In genomic region chrX:137806231-137807114, GRCm38 (mm10) we compare ENCODE assay signal across 14 mouse cellular contexts.
DNase-seq lines count a peak whose midpoint lies in the region; ATAC-seq and TF ChIP-seq lines count a peak whose summit lies in the region.
"Had no signal": no experiment of that assay in that cellular context is flagged by ENCODE, and none has a peak within 500 bp of the region (broad histone marks: within the 10 kb centered on the region; RNA-seq: fewer than 3 reads in every experiment).

No protein-coding gene starts in this region.

- 50% methylated on average over 4 of the region's 4 CpGs for WGBS in neural tube, embryonic 11.5 days
- 36% methylated on average over 4 of the region's 4 CpGs for WGBS in forebrain, postnatal 0 days
- WGBS in midbrain, embryonic 11.5 days: 62% methylated on average over 4 of the region's 4 CpGs
- WGBS in kidney, adult 2 months: 44% methylated on average over 4 of the region's 4 CpGs

- H3K9ac ChIP-seq in neural tube, embryonic 11.5 days (ENCODE audit: low read length): no peak overlapping the region
- no peak overlapping the region for H3K9ac ChIP-seq in forebrain, postnatal 0 days
- no peak overlapping the region for H3K9ac ChIP-seq in midbrain, embryonic 11.5 days (ENCODE audit: low read length)
- H3K9ac ChIP-seq: limb, embryonic 15.5 days had no signal

- no peak overlapping the region for H3K4me3 ChIP-seq in neural tube, embryonic 11.5 days (ENCODE audit: low read depth, low read length)
- no peak overlapping the region for H3K4me3 ChIP-seq in forebrain, postnatal 0 days (ENCODE audit: low read depth, low read length)
- no peak overlapping the region for H3K4me3 ChIP-seq in midbrain, embryonic 11.5 days (ENCODE audit: low read depth, low read length)
- no peak overlapping the region for H3K4me3 ChIP-seq in kidney, adult 2 months (ENCODE audit: insufficient read depth, low read depth, low read length)
- H3K4me3 ChIP-seq: gastrocnemius, adult 2 months; limb, embryonic 15.5 days; myocyte had no signal

- peak; percentile 82 for ATAC-seq in neural tube, embryonic 11.5 days (ENCODE audit: insufficient read depth, low FRiP score, low TSS enrichment)
- ATAC-seq in forebrain, postnatal 0 days: peak; percentile 50
- peak; percentile 86 for ATAC-seq in midbrain, embryonic 11.5 days (ENCODE audit: low FRiP score)
- ATAC-seq: intestine, postnatal 0 days had no signal

- no peaks in the 10 kb centered on the region for H3K9me3 ChIP-seq in neural tube, embryonic 11.5 days (ENCODE audit: control insufficient read depth, low read length)
- H3K9me3 ChIP-seq in forebrain, postnatal 0 days (ENCODE audit: low read length): no peaks in the 10 kb centered on the region
- no peaks in the 10 kb centered on the region for H3K9me3 ChIP-seq in midbrain, embryonic 11.5 days (ENCODE audit: control insufficient read depth, low read length)
- H3K9me3 ChIP-seq: limb, embryonic 15.5 days had no signal

- H3K4me2 ChIP-seq in neural tube, embryonic 11.5 days (ENCODE audit: low read depth): no peak overlapping the region
- H3K4me2 ChIP-seq in forebrain, postnatal 0 days (ENCODE audit: low read depth): no peak overlapping the region
- no peak overlapping the region for H3K4me2 ChIP-seq in midbrain, embryonic 11.5 days
- H3K4me2 ChIP-seq: limb, embryonic 15.5 days had no signal

- H3K36me3 ChIP-seq in neural tube, embryonic 11.5 days (ENCODE audit: control insufficient read depth, insufficient read depth, low read length): no peaks in the 10 kb centered on the region
- no peaks in the 10 kb centered on the region for H3K36me3 ChIP-seq in forebrain, postnatal 0 days (ENCODE audit: insufficient read depth)
- H3K36me3 ChIP-seq in midbrain, embryonic 11.5 days (ENCODE audit: control insufficient read depth, insufficient read depth, low read length): no peaks in the 10 kb centered on the region
- H3K36me3 ChIP-seq in kidney, adult 2 months (ENCODE audit: control insufficient read depth, insufficient read depth, low read length): no peaks in the 10 kb centered on the region
- H3K36me3 ChIP-seq: limb, embryonic 15.5 days had no signal

- H3K4me1 ChIP-seq in neural tube, embryonic 11.5 days (ENCODE audit: control insufficient read depth, insufficient read depth, low read length): no peaks in the 10 kb centered on the region
- no peaks in the 10 kb centered on the region for H3K4me1 ChIP-seq in forebrain, postnatal 0 days (ENCODE audit: insufficient read depth)
- H3K4me1 ChIP-seq in midbrain, embryonic 11.5 days (ENCODE audit: control insufficient read depth, insufficient read depth, low read length): no peaks in the 10 kb centered on the region
- no peaks in the 10 kb centered on the region for H3K4me1 ChIP-seq in kidney, adult 2 months (ENCODE audit: control insufficient read depth, insufficient read depth, low read length)
- H3K4me1 ChIP-seq: limb, embryonic 15.5 days had no signal

- DNase-seq in neural tube, embryonic 11.5 days (ENCODE audit: low spot score): peak; percentile 50
- DNase-seq in neural tube, embryonic 10.5 days (ENCODE audit: extremely low spot score, low spot score): no peak
- peak; percentile 9 for DNase-seq in forebrain, postnatal 0 days
- no peak for DNase-seq in midbrain, embryonic 11.5 days (ENCODE audit: low spot score, missing footprints)
- DNase-seq in retina, postnatal 1 day: peak; percentile 45
- DNase-seq in kidney, adult 2 months: no peak
- no peak for DNase-seq in spleen, postnatal 4 days (ENCODE audit: low spot score in 2 of 2)
- DNase-seq: cerebellum, adult 11 months; gastrocnemius, adult 2 months; kidney, postnatal 36 days; lung, adult 2 months had no signal

- peak overlapping the region; percentile 42; the same call in 1 of the 2 replicates for H3K27ac ChIP-seq in neural tube, embryonic 11.5 days (ENCODE audit: low read depth, low read length)
- no peak overlapping the region for H3K27ac ChIP-seq in forebrain, postnatal 0 days (ENCODE audit: low read depth, low read length)
- H3K27ac ChIP-seq in midbrain, embryonic 11.5 days (ENCODE audit: low read depth, low read length): no peak overlapping the region
- no peak overlapping the region for H3K27ac ChIP-seq in kidney, adult 2 months (ENCODE audit: insufficient read depth, low read depth, low read length)
- H3K27ac ChIP-seq: gastrocnemius, adult 2 months; limb, embryonic 15.5 days had no signal

- no peaks in the 10 kb centered on the region for H3K27me3 ChIP-seq in neural tube, embryonic 11.5 days (ENCODE audit: control insufficient read depth, insufficient read depth, low read length)
- no peaks in the 10 kb centered on the region for H3K27me3 ChIP-seq in forebrain, postnatal 0 days (ENCODE audit: insufficient read depth, low read length)
- H3K27me3 ChIP-seq in midbrain, embryonic 11.5 days (ENCODE audit: control insufficient read depth, insufficient read depth, low read length): no peaks in the 10 kb centered on the region
- H3K27me3 ChIP-seq in kidney, adult 2 months (replicated peaks; ENCODE audit: control insufficient read depth, insufficient read depth, low read length): no peaks in the 10 kb centered on the region
- H3K27me3 ChIP-seq: limb, embryonic 15.5 days had no signal

- TF ChIP-seq CTCF in forebrain, postnatal 0 days (IDR thresholded peaks at IDR 0.05; ENCODE audit: low read depth): no peak
- TF ChIP-seq CTCF in kidney, adult 2 months (conservative IDR thresholded peaks at IDR 0.05; ENCODE audit: insufficient read depth, insufficient read length, low read depth, low read length): no peak

- no peak for TF ChIP-seq POLR2A in kidney, adult 2 months (IDR thresholded peaks at IDR 0.05; ENCODE audit: low read depth, low read length)

Comparison
In these comparisons a context has a peak if more than half of its experiments do, and no peak if none do; other contexts are left out.
1. DNase-seq: peak in neural tube, embryonic 11.5 days (single experiment), forebrain, postnatal 0 days (single experiment) and retina, postnatal 1 day (single experiment); none in neural tube, embryonic 10.5 days (single experiment), midbrain, embryonic 11.5 days (single experiment), kidney, adult 2 months (single experiment) and spleen, postnatal 4 days (0 of 2).
2. Peak in every context shown above with its lines, with median percentiles within 50 percentile points of each other: ATAC-seq.